Mouse (Mus musculus) right cerebral cortex, postnatal 25 days (tissue): ENCODE data around the gene Zfp619.
"Not testable (repeated sequence)": the region's sequence is repeated elsewhere in the genome, so short reads cannot be mapped to it uniquely, and the experiment has no call there.

Experiments used
- DNase-seq: peaks from one replicate; pipeline ENCODE4 v3.0.0; 2022

Gene Zfp619

GRCm38 (mm10) chr7:39517616-39518177 is at the start of gene Zfp619:
Zfp619 (plus strand) TSS chr7:39517766.
- peak; percentile 95 for DNase-seq

GRCm38 (mm10) chr7:39479013-39479412 is 38.6 kb upstream of the Zfp619 start:
- no peak for DNase-seq

- DNase-seq: no peak
These were observed 33.2 kb upstream of the Zfp619 start for GRCm38 (mm10) chr7:39484384-39484783.

GRCm38 (mm10) chr7:39487159-39487853 is 30.3 kb upstream of the Zfp619 start:
- peak; percentile 23 for DNase-seq

GRCm38 (mm10) chr7:39487854-39488205 is 29.7 kb upstream of the Zfp619 start:
- DNase-seq: no peak

- no peak for DNase-seq
These were observed 22.9 kb upstream of the Zfp619 start for GRCm38 (mm10) chr7:39494646-39495045.

GRCm38 (mm10) chr7:39504100-39504499 is 13.5 kb upstream of the Zfp619 start:
- DNase-seq: no peak

- DNase-seq: peak; percentile 5
These were observed 796 bp downstream of the Zfp619 start for GRCm38 (mm10) chr7:39518362-39518761.

- no peak for DNase-seq
These were observed 6.3 kb downstream of the Zfp619 start for GRCm38 (mm10) chr7:39523703-39524424.

- DNase-seq: no peak
These were observed 25.6 kb downstream of the Zfp619 start for GRCm38 (mm10) chr7:39543151-39543550.

GRCm38 (mm10) chr7:39544242-39545111 is 26.9 kb downstream of the Zfp619 start:
- DNase-seq: peak; percentile 53

GRCm38 (mm10) chr7:39545134-39545533 is 27.6 kb downstream of the Zfp619 start:
- DNase-seq: no peak

- DNase-seq: no peak
These were observed 31.8 kb downstream of the Zfp619 start for GRCm38 (mm10) chr7:39549336-39549735.

GRCm38 (mm10) chr7:39551976-39552891 is 34.7 kb downstream of the Zfp619 start:
- peak; percentile 97 for DNase-seq

GRCm38 (mm10) chr7:39552993-39553392 is 35.4 kb downstream of the Zfp619 start:
- no peak for DNase-seq

- DNase-seq: no peak
These were observed 36.3 kb downstream of the Zfp619 start for GRCm38 (mm10) chr7:39553871-39554270.

GRCm38 (mm10) chr7:39580066-39580465 is 62.5 kb downstream of the Zfp619 start:
- no peak for DNase-seq

- DNase-seq: no peak
These were observed 63.0 kb downstream of the Zfp619 start for GRCm38 (mm10) chr7:39580601-39581000.

- not testable (repeated sequence) for DNase-seq
These were observed 69.3 kb downstream of the Zfp619 start for GRCm38 (mm10) chr7:39586834-39587233.

GRCm38 (mm10) chr7:39588037-39588436 is 70.5 kb downstream of the Zfp619 start:
- no peak for DNase-seq

GRCm38 (mm10) chr7:39588471-39589041 is 71.0 kb downstream of the Zfp619 start:
- peak; percentile 48 for DNase-seq

- DNase-seq: not testable (repeated sequence)
These were observed 71.5 kb downstream of the Zfp619 start for GRCm38 (mm10) chr7:39589044-39589443.
